8 mouse cellular contexts compared by ENCODE assay signal in the genomic region with DNA sequence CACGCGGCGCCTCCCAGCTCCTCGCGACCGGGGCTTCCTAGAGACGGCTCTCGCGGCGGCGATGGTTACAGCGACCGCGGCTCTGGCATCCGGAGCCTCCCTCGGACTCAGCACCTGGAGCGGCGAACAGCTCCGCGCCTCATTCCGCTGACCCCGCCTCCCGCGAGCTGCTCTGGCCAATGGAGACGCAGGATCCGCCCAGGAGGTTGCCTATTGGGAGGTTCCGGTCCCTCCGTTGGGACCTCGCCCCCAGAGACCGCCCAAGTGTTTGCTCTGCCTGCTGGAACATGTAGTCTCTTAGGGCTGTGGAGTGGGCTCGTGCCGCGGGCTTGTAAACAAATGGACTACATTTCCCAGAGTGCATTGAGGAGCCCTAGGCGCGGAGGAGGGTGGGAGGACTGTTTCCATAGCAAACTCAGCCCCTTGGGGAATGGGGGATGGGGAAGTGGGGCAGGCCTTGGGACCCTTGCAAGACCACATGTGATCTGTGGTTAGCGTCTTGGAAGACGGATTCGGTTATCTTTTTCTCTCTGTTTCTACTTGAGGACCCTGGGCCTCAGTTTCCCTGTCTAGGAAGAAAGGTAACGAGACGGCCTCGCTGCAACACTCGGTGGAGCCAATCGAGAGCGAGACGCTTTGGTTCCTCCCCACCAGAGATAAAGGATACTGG. TPM values are rescaled to one million over a fixed set of nuclear protein-coding genes. Genes with fewer than 3 reads are reported as not detected.
DNase-seq lines count a peak whose midpoint lies in the region; ATAC-seq lines count a peak whose summit lies in the region.

Gene Smpd3, minus strand, starts transcription at position 137 of the 670 bp plus-strand sequence.

- peak within 1 kb of the TSS; percentile 61 for H3K9ac ChIP-seq in kidney, embryonic 15.5 days

- H3K4me3 ChIP-seq in heart, embryonic 10.5 days: peak within 1 kb of the TSS; percentile 68
- H3K4me3 ChIP-seq in kidney, embryonic 15.5 days (replicated peaks): peak within 1 kb of the TSS; percentile 64

- H3K4me1 ChIP-seq in heart, embryonic 10.5 days: peaks cover 33% of the 10 kb centered on the region
- peaks cover 29% of the 10 kb centered on the region for H3K4me1 ChIP-seq in kidney, embryonic 15.5 days

- H3K36me3 ChIP-seq in heart, embryonic 10.5 days: no peaks in the 10 kb centered on the region
- H3K36me3 ChIP-seq in kidney, embryonic 15.5 days: no peaks in the 10 kb centered on the region

- WGBS in heart, embryonic 10.5 days: under 1% methylated on average over 45 of the region's 45 CpGs
- WGBS in kidney, embryonic 15.5 days: under 1% methylated on average over 45 of the region's 45 CpGs

- H3K27me3 ChIP-seq in heart, embryonic 10.5 days (ENCODE audit: insufficient read depth, poor library complexity, severe bottlenecking): peaks cover 31% of the 10 kb centered on the region
- peaks cover 42% of the 10 kb centered on the region for H3K27me3 ChIP-seq in kidney, embryonic 15.5 days

- DNase-seq in A20 (ENCODE audit: low read depth, low spot score) (peak; percentile 99), liver (peak; percentile 93)
- peak; percentile 100 for DNase-seq in brain, adult 2 months (ENCODE audit: low read depth, low spot score)
- DNase-seq in heart, embryonic 10.5 days (ENCODE audit: low spot score): peak; percentile 100
- peak; percentile 93 to 95 for DNase-seq in spleen, postnatal 4 days (ENCODE audit: low spot score in 2 of 2)

- ATAC-seq in erythroblast, adult 5-6 weeks (replicated peaks; ENCODE audit: low FRiP score, poor library complexity, severe bottlenecking): peak; percentile 82
- peak; percentile 100 for ATAC-seq in kidney, embryonic 15.5 days (replicated peaks; ENCODE audit: low FRiP score)
- peak; percentile 95 for ATAC-seq in monocyte, adult 5-6 weeks (replicated peaks; ENCODE audit: insufficient number of reproducible peaks, low FRiP score, low TSS enrichment, poor library complexity, severe bottlenecking)

- H3K4me2 ChIP-seq in kidney, embryonic 15.5 days: peak within 1 kb of the TSS; percentile 76

- H3K9me3 ChIP-seq in heart, embryonic 10.5 days: no peaks in the 10 kb centered on the region
- no peaks in the 10 kb centered on the region for H3K9me3 ChIP-seq in kidney, embryonic 15.5 days (replicated peaks)

- H3K27ac ChIP-seq in heart, embryonic 10.5 days: peak within 1 kb of the TSS; percentile 82
- H3K27ac ChIP-seq in kidney, embryonic 15.5 days: no peak within 1 kb of the TSS

RNA-seq across cellular contexts. Expression of gene Smpd3, which starts in this region (rescaled TPM):
- total RNA-seq in erythroblast, adult 5-6 weeks (2015; ENCODE audit: low replicate concordance): not detected in 2 replicates
- 0.42 TPM in 1 of 2 replicates, not detected in the other for total RNA-seq in erythroblast, adult 5-6 weeks (2017; ENCODE audit: low replicate concordance)
- polyA plus RNA-seq in heart, embryonic 10.5 days (2016; fragmentation: Nextera tagmentation; extraction: Ambion mirVana): 3.8 and 4.4 TPM in 2 replicates
- polyA plus RNA-seq in kidney, embryonic 15.5 days (2015; fragmentation: Nextera tagmentation; extraction: Ambion mirVana): 1.7 and 7.4 TPM in 2 replicates
- total RNA-seq in monocyte, adult 5-6 weeks (2017): 0.48 to 1.1 TPM in 2 of 3 replicates, not detected in the other

Comparison
In these comparisons a context has a peak if more than half of its experiments do, and no peak if none do; other contexts are left out.
1. Peak in ATAC-seq in erythroblast, adult 5-6 weeks; RNA of the gene not detected or under 1 TPM.